Mouse (Mus musculus): ENCODE measurements around the gene 9230102O04Rik. TPM values are rescaled to one million over a fixed set of nuclear protein-coding genes. Genes with fewer than 3 reads are reported as not detected.

9230102O04Rik gene
- polyA plus RNA-seq, 1 experiment from 2014 or later, result not detected

DNA sequence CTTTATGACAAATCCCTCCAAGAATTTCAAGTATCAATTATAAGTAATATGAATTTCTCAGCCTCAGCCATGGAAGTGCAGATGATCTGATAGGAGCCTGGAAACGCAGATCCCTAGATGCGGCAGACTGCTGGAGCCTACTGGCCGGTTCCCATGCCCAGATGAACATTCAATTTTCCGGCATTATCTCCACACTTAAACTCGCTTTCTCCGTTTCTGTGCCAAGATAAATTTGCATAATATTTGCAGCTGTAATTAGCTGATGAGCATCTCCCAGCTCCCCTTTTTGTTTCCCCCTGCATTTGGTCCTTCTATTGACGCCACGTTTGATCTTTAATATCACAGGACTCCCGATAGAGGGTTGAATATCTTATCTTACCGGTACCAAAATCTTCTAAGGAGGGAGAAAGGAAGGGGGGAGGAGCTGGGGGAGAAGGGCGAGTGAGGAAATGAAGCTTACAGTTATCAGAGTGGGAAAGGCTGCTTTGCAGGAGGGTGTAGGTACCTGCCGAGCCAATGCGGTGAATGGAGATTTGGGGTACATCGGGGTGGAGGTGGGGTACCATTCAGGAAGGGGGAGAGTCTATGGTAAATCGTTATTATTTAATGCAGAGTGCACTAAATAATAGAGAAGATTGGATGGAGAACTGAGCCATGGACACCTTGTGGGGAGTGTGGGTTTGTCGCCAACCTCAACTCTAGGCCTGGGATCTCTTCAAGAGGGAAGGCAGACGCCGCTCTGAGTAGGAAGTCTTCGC, 5.7 kb upstream of the 9230102O04Rik start:
- H3K27ac ChIP-seq, result no peak overlapping the region
- H3K27me3 ChIP-seq, result peaks cover 94% of the 10 kb centered on the region
- no peaks in the 10 kb centered on the region for H3K4me1 ChIP-seq
- no peaks in the 10 kb centered on the region for H3K9me3 ChIP-seq
- no peaks in the 10 kb centered on the region for H3K36me3 ChIP-seq
- no peak for ATAC-seq (ENCODE audit: borderline replicate concordance, extremely low read depth, low FRiP score, low TSS enrichment)
- 1% methylated on average over 19 of the region's 19 CpGs for WGBS
- no peak overlapping the region for H3K4me3 ChIP-seq
- no peak overlapping the region for H3K9ac ChIP-seq
- H3K4me2 ChIP-seq, result no peak overlapping the region

DNA sequence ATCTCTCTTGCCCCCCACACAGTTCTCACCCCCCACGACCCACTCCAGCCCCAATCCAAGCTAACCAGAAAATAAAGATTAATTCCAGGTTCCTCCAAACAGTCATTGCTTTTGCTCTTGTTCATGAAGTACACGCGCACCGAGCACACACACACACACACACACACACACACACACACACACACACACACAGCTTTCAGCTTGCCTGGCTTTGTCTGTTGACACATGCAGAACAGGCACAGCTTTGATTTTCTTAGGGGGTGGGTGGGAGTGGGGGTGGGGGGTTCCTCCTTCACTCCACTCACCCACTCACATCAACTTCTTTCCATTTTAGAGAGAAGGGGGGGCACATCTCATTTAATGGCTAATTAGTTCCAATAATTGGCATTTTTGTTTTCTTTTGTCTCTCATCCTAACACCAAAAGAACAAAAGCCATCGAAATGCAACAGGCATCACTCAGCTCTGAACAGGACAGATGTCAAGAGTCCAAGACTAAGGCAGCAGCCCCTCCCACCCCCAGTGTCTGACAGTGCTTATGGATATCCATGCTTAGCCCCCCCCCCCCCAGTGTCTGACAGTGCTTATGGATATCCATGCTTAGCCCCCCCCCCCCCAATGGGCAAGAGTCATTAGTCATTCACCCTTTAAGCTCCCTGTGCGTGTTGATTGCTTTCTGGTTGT, 4.1 kb upstream of the 9230102O04Rik start:
- H3K4me2 ChIP-seq, result no peak overlapping the region
- WGBS, result under 1% methylated on average over 6 of the region's 6 CpGs
- H3K27ac ChIP-seq, result no peak overlapping the region

DNA sequence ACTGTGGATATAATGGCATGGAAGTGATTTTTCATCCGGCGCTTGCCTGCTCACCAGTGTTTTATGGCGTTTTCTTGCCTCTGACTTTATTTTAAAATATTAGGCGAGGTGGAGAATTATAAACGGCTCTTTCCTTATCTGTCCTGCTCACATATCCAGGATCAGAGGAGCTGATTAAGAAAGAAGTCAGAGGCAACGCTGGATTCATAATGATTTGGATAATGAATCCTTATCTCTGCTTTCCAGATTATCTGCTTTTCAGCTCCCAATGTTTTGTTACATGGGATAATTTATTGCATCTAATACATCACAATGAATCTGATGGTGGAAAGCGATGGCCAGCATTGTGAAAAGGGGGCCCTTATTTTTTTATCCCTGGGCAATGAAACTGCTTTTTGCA, 3.2 kb upstream of the 9230102O04Rik start:
- WGBS, result 7% methylated on average over 7 of the region's 7 CpGs
- ATAC-seq (ENCODE audit: borderline replicate concordance, extremely low read depth, low FRiP score, low TSS enrichment), result no peak
- no peaks in the 10 kb centered on the region for H3K9me3 ChIP-seq
- H3K9ac ChIP-seq, result no peak overlapping the region
- peaks cover 12% of the 10 kb centered on the region for H3K4me1 ChIP-seq
- no peak overlapping the region for H3K4me2 ChIP-seq
- H3K27ac ChIP-seq, result no peak overlapping the region
- no peak overlapping the region for H3K4me3 ChIP-seq
- no peaks in the 10 kb centered on the region for H3K36me3 ChIP-seq
- peaks cover 96% of the 10 kb centered on the region for H3K27me3 ChIP-seq

More for the DNA sequence above, 4.1 kb upstream of the 9230102O04Rik start:
- peaks cover 12% of the 10 kb centered on the region for H3K4me1 ChIP-seq
- peaks cover 95% of the 10 kb centered on the region for H3K27me3 ChIP-seq
- ATAC-seq (ENCODE audit: borderline replicate concordance, extremely low read depth, low FRiP score, low TSS enrichment), result no peak
- H3K36me3 ChIP-seq, result no peaks in the 10 kb centered on the region
- no peaks in the 10 kb centered on the region for H3K9me3 ChIP-seq
- no peak overlapping the region for H3K4me3 ChIP-seq
- H3K9ac ChIP-seq, result no peak overlapping the region

DNA sequence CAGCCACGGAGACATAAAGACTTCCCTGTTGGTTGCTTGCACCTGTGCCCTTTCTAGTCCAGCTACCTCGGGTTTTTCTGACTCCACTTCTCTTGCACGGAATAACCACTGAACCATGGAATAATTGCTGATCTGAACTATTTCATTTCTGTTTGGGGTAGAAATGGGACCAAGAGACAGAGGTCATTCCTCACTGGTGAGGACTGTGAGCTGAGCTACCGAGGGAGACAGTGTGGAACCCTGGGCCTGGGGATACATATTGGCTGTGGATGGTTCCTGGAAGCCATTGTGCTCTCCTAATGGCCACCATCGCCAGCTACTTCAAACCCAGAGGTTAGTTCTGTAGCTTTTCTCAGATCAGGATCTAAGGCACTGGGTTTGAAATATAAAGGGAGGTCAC, 1.6 kb upstream of the 9230102O04Rik start:
- H3K4me1 ChIP-seq, result peaks cover 12% of the 10 kb centered on the region
- H3K27ac ChIP-seq, result no peak overlapping the region
- H3K9me3 ChIP-seq, result no peaks in the 10 kb centered on the region
- H3K4me2 ChIP-seq, result no peak overlapping the region
- H3K4me3 ChIP-seq, result no peak overlapping the region
- peaks cover 96% of the 10 kb centered on the region for H3K27me3 ChIP-seq
- no peaks in the 10 kb centered on the region for H3K36me3 ChIP-seq
- ATAC-seq (ENCODE audit: borderline replicate concordance, extremely low read depth, low FRiP score, low TSS enrichment), result no peak
- H3K9ac ChIP-seq, result no peak overlapping the region
- WGBS, result 4% methylated on average over 5 of the region's 5 CpGs

DNA sequence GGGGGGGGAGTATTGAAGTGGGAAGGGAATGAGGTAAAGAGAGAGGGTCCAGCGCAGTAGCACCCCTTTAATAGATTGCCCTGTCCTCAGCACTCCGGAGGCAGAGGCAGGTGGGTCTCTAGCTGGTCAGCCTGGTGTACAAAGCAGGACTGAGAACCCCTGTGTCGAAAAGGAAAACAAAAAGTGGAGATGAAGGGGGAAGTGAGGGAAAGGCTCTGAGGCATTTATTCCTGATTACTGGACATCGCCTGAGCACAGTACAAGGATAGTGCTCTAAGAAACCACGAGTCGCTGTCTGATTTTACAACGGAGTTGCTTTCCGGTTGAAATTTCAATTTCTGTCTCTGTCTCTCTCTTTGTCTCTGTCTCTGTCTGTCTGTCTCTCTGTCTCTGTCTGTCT, 911 bp upstream of the 9230102O04Rik start:
- ATAC-seq (ENCODE audit: borderline replicate concordance, extremely low read depth, low FRiP score, low TSS enrichment), result no peak
- Histone ChIP-seq H3K4me3 (no peak overlapping the region), H3K27me3 (peaks cover 96% of the 10 kb centered on the region), H3K27ac (no peak overlapping the region), H3K36me3 (no peaks in the 10 kb centered on the region), H3K4me1 (peaks cover 12% of the 10 kb centered on the region), H3K9ac (no peak overlapping the region), H3K4me2 (peak overlapping the region; percentile 49), H3K9me3 (no peaks in the 10 kb centered on the region)
- 8% methylated on average over 8 of the region's 8 CpGs for WGBS

DNA sequence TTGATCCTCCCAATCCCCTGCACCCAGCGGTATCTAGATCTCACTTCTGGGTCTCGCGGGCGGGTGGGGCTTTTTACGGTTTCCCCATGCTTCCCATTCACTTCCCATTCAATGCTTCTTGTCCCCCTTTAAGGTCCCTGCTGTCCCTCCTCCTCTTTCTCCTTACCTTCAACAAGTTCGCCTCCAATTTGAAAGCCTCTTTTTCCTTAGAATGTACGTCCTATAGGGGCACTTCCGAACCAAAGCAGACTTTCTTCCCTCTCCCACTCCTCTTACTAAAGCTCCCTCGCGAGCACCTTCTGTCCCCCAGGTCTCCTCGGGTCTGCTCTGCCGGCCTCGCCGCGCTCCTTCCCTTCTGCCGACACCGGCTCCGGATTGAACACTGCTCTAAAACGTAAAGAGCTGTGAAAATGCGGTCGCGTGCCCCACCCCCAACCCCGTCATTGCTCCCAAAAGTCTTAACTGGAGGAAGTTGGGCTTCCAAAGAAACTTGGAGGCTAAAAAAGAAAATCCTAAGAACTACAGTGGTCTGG, 377 bp upstream of the 9230102O04Rik start, which contains the start of gene Gata3:
Gene Gata3, minus strand, starts transcription at position 384 of the 533 bp plus-strand sequence.
- peaks cover 12% of the 10 kb centered on the region for H3K4me1 ChIP-seq
- H3K36me3 ChIP-seq, result no peaks in the 10 kb centered on the region
- ATAC-seq (ENCODE audit: borderline replicate concordance, extremely low read depth, low FRiP score, low TSS enrichment), result 0 out of 2 replicates have a peak, but pooled peaks have one; percentile 13
- H3K27me3 ChIP-seq, result peaks cover 96% of the 10 kb centered on the region
- H3K4me3 ChIP-seq, result peak within 1 kb of the TSS; percentile 19
- no peaks in the 10 kb centered on the region for H3K9me3 ChIP-seq
- H3K27ac ChIP-seq, result no peak within 1 kb of the TSS
- no peak within 1 kb of the TSS for H3K9ac ChIP-seq
- H3K4me2 ChIP-seq, result peak within 1 kb of the TSS; percentile 49
- under 1% methylated on average over 23 of the region's 23 CpGs for WGBS

DNA sequence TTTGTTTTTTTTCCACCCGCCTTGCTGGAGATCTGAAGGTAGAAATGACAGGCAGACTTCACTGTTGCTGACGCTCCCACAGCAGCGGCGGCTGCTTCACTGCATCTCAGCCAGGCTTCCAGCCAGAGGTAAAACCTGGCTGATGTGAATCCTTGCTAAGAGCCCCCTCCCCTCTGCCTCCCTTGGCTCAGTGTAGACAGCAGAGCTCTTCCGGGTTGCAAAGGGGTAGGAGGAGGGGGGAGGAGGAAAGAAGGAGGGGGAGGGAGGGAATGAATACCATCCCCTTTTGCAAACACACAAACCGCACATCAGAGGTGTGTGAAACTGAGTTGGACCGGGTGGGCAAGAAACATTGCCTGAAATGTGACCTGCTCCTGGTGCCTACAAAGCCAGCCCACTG, 1.7 kb downstream of the 9230102O04Rik start:
- Histone ChIP-seq H3K9ac (no peak overlapping the region), H3K27me3 (peaks cover 95% of the 10 kb centered on the region), H3K4me3 (no peak overlapping the region), H3K27ac (no peak overlapping the region), H3K9me3 (no peaks in the 10 kb centered on the region), H3K36me3 (no peaks in the 10 kb centered on the region), H3K4me1 (peaks cover 23% of the 10 kb centered on the region), H3K4me2 (no peak overlapping the region)
- WGBS, result 1% methylated on average over 7 of the region's 7 CpGs
- ATAC-seq (ENCODE audit: borderline replicate concordance, extremely low read depth, low FRiP score, low TSS enrichment), result no peak

DNA sequence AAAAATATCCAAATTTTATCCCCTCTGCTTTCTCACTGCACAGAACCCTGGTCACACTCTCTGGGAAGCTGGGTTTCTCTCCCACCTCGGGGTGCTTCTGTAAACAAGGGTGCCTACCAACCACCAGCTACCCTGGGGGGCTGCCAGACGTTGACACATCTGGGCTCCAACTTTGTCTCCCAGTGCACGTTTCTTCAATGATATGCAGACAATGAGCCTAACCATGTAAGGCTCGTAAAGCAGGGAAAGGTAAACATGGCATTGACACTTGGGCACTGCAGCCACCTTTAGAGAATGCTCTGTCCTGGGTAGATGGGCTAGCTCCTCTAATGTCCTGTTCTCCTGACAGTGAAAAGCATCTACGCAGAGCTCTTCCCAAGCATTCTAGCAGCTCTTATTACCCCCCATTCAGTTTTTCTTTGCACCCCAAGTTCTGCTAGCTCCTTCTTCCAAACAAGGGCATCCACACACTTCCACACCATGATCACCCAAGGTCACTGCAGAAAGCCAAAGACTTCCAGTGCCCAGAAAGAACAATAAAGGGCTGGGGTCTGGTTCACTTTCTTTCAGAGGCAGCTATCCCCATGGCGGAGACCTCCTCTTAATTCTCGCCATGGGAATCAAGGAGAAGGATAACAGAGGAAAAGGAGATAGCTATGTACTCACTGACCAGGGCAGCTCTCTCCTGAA, 2.3 kb downstream of the 9230102O04Rik start:
- H3K4me3 ChIP-seq, result no peak overlapping the region
- no peaks in the 10 kb centered on the region for H3K36me3 ChIP-seq
- no peak overlapping the region for H3K27ac ChIP-seq
- H3K27me3 ChIP-seq, result peaks cover 95% of the 10 kb centered on the region
- H3K4me1 ChIP-seq, result peaks cover 29% of the 10 kb centered on the region
- no peak for ATAC-seq (ENCODE audit: borderline replicate concordance, extremely low read depth, low FRiP score, low TSS enrichment)
- H3K9ac ChIP-seq, result no peak overlapping the region
- no peaks in the 10 kb centered on the region for H3K9me3 ChIP-seq
- H3K4me2 ChIP-seq, result no peak overlapping the region
- 3% methylated on average over 7 of the region's 7 CpGs for WGBS

DNA sequence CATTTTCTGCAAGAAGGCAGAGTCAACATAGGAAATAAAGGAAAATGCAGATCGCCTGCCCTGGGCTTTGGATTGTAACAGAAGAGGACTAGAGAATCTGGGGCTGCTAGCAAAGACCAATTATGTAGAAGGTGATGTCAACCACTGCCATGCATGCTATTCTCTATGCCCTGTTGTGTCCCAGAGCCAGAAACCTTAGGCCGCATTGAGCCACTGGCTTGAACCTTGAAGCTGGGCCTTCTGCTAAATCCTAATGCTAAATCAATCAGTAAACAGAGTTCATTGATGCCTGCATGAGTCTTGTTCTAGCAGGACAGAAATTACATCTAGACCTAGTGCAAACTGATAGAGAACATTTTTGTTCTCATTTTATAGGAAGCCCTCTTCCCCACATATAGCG, 3.3 kb downstream of the 9230102O04Rik start:
- Histone ChIP-seq H3K27ac (no peak overlapping the region), H3K27me3 (peaks cover 99% of the 10 kb centered on the region), H3K9ac (no peak overlapping the region), H3K9me3 (no peaks in the 10 kb centered on the region), H3K4me3 (no peak overlapping the region), H3K36me3 (no peaks in the 10 kb centered on the region), H3K4me1 (peaks cover 38% of the 10 kb centered on the region), H3K4me2 (no peak overlapping the region)
- ATAC-seq (ENCODE audit: borderline replicate concordance, extremely low read depth, low FRiP score, low TSS enrichment), result no peak
- WGBS, result 26% methylated on average over 3 of the region's 3 CpGs

DNA sequence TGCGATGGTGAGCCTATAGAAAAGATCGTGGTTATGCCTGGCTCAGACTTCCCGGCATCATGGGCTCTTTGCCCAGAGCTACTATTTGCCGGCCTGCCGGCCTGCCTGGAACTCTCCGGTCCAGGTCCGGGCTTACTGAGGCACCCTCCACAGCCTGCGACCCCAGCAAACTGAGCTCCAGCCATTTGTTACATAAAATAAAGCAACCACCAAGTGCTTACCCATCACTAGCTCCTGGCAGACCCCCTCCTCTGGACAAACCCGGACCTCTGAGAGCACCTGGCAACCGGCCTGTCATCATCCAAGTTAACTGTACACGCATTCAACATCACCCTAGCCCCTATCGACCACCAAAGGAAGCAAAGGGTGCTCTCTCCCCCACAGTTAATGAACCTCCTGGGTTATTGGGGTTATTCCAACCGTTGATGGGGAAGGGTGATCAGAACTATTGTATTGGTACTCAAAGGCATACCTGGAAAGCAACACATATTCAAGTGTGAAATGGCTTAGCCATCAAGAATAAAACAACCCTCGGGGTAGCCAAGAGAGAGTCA, 4.0 kb downstream of the 9230102O04Rik start:
- no peak overlapping the region for H3K9ac ChIP-seq
- no peak for ATAC-seq (ENCODE audit: borderline replicate concordance, extremely low read depth, low FRiP score, low TSS enrichment)
- 7% methylated on average over 14 of the region's 14 CpGs for WGBS
- no peak overlapping the region for H3K4me2 ChIP-seq
- no peak overlapping the region for H3K27ac ChIP-seq
- H3K9me3 ChIP-seq, result no peaks in the 10 kb centered on the region
- H3K4me1 ChIP-seq, result peaks cover 44% of the 10 kb centered on the region
- H3K4me3 ChIP-seq, result no peak overlapping the region
- H3K27me3 ChIP-seq, result peaks cover 97% of the 10 kb centered on the region
- H3K36me3 ChIP-seq, result no peaks in the 10 kb centered on the region

DNA sequence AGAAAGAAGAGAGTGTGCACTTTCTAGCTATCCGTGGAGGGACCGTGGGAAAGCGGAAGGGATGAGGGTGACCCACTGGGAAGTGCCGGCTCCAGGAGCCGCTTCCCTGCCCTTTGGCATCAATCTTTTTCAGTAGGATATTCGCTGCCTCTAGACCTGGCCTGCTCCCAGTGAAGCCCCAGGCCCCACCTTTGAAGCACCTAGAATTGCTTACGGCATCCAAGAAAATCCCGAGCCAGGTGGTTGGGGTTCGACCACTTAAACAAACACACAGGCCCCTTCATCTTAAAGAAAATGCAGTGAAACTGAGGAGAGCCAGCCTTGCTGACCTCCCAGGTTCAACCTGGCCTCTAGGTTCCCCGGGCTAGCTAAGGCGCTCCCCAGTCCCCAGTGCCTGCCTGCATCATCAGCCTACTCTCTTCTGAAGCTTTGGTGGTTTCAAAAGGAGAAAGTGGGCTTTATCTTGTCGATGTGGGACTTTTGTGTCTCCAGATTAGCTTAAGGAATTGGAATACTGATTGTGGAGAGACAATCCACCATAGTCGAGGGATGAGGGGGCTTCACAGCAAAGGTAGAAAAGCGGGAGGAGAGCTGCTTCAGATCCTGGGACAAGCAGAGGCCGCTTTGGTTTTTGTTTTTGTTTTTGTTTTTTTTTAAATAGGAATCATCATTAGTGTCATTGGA, 4.7 kb downstream of the 9230102O04Rik start:
- H3K4me3 ChIP-seq, result peak overlapping the region; percentile 17
- no peaks in the 10 kb centered on the region for H3K9me3 ChIP-seq
- peaks cover 97% of the 10 kb centered on the region for H3K27me3 ChIP-seq
- no peaks in the 10 kb centered on the region for H3K36me3 ChIP-seq
- no peak for ATAC-seq (ENCODE audit: borderline replicate concordance, extremely low read depth, low FRiP score, low TSS enrichment)
- peaks cover 47% of the 10 kb centered on the region for H3K4me1 ChIP-seq
- 4% methylated on average over 15 of the region's 15 CpGs for WGBS
- no peak overlapping the region for H3K9ac ChIP-seq
- peak overlapping the region; percentile 56 for H3K4me2 ChIP-seq
- H3K27ac ChIP-seq, result no peak overlapping the region

Data from lung, embryonic 15.5 days (tissue).